Comparison of ENCODE assay signal across 14 mouse cellular contexts in the genomic region with DNA sequence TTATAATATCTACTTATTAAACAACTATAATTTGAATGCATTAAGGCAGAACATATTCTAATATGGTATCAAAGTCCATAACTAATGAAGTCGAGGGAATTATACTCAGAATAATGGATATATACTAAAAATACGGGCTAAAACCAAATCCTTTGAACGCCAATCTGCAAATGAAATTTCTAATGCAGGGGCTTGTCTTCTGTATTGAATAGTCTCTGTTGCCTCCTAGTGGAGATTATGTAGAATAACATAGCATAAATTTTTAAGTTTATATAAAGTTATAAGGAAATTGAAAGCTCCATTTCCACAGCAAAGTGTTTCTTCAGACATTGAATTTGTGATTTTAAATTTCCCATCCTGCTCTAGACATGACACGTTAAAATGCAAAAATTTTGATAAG.
DNase-seq lines count a peak whose midpoint lies in the region; ATAC-seq and TF ChIP-seq lines count a peak whose summit lies in the region.
"Had no signal": no experiment of that assay in that cellular context is flagged by ENCODE, and none has a peak within 500 bp of the region (broad histone marks: within the 10 kb centered on the region; RNA-seq: fewer than 3 reads in every experiment).

No protein-coding gene starts in this region.

- H3K27me3 ChIP-seq in hindbrain, postnatal 0 days (ENCODE audit: insufficient read depth, low read length): no peaks in the 10 kb centered on the region
- no peaks in the 10 kb centered on the region for H3K27me3 ChIP-seq in hindbrain, embryonic 13.5 days
- no peaks in the 10 kb centered on the region for H3K27me3 ChIP-seq in stomach, postnatal 0 days (ENCODE audit: control insufficient read depth, insufficient read depth, low read length)
- H3K27me3 ChIP-seq: heart, embryonic 12.5 days had no signal

- 16% methylated on average over 4 of the region's 4 CpGs for WGBS in hindbrain, postnatal 0 days
- WGBS in hindbrain, embryonic 13.5 days: 33% methylated on average over 4 of the region's 4 CpGs
- WGBS in stomach, postnatal 0 days: 12% methylated on average over 4 of the region's 4 CpGs

- peak; percentile 68 for TF ChIP-seq CTCF in hindbrain, postnatal 0 days (IDR thresholded peaks at IDR 0.05; ENCODE audit: low read depth)
- TF ChIP-seq CTCF in stomach, postnatal 0 days (IDR thresholded peaks at IDR 0.05; ENCODE audit: low read depth): peak; percentile 76

- H3K27ac ChIP-seq in hindbrain, postnatal 0 days: no peak overlapping the region
- no peak overlapping the region for H3K27ac ChIP-seq in hindbrain, embryonic 13.5 days
- no peak overlapping the region for H3K27ac ChIP-seq in stomach, postnatal 0 days (replicated peaks)

- H3K4me2 ChIP-seq in hindbrain, postnatal 0 days (ENCODE audit: low read depth, low read length): no peak overlapping the region
- H3K4me2 ChIP-seq in hindbrain, embryonic 13.5 days: no peak overlapping the region
- no peak overlapping the region for H3K4me2 ChIP-seq in stomach, postnatal 0 days (replicated peaks; ENCODE audit: low read depth)
- H3K4me2 ChIP-seq: heart, embryonic 12.5 days had no signal

- H3K9ac ChIP-seq in hindbrain, postnatal 0 days (replicated peaks; ENCODE audit: low read length): no peak overlapping the region
- H3K9ac ChIP-seq in hindbrain, embryonic 13.5 days: no peak overlapping the region
- H3K9ac ChIP-seq in stomach, postnatal 0 days (ENCODE audit: low read length): no peak overlapping the region
- H3K9ac ChIP-seq: heart, embryonic 12.5 days had no signal

- H3K4me3 ChIP-seq in hindbrain, postnatal 0 days (ENCODE audit: low read length): no peak overlapping the region
- H3K4me3 ChIP-seq in hindbrain, embryonic 13.5 days: no peak overlapping the region
- no peak overlapping the region for H3K4me3 ChIP-seq in stomach, postnatal 0 days (ENCODE audit: low read depth, low read length)
- H3K4me3 ChIP-seq: heart, embryonic 12.5 days; megakaryocyte, embryonic 14.5 days had no signal

- peak; percentile 61 for DNase-seq in hindbrain, postnatal 0 days (ENCODE audit: low spot score)
- DNase-seq in thymus, postnatal 0 days (ENCODE audit: low spot score): peak; percentile 18
- no peak for DNase-seq in thymus, adult 18-20 months
- DNase-seq in stomach, postnatal 0 days (ENCODE audit: low spot score): no peak
- DNase-seq in spleen, postnatal 14 days (ENCODE audit: low spot score in 2 of 2): no peak
- no peak for DNase-seq in adrenal gland, adult 8-10 months
- DNase-seq: cerebellum, adult 8-10 months; liver; thymus, postnatal 25 days had no signal

- no peak for TF ChIP-seq EP300 in stomach, postnatal 0 days (optimal IDR thresholded peaks at IDR 0.05)

- no peak for ATAC-seq in hindbrain, postnatal 0 days
- ATAC-seq in hindbrain, embryonic 13.5 days (ENCODE audit: low FRiP score): no peak
- peak; percentile 71; the same call in 1 of the 2 replicates for ATAC-seq in common myeloid progenitor, adult 5-6 weeks (replicated peaks; ENCODE audit: low read depth, poor library complexity, severe bottlenecking)
- no peak for ATAC-seq in stomach, postnatal 0 days (ENCODE audit: low FRiP score, low TSS enrichment)
- ATAC-seq: intestine, embryonic 16.5 days had no signal

- no peaks in the 10 kb centered on the region for H3K36me3 ChIP-seq in hindbrain, postnatal 0 days (ENCODE audit: insufficient read depth, low read length)
- H3K36me3 ChIP-seq in hindbrain, embryonic 13.5 days: no peaks in the 10 kb centered on the region
- no peaks in the 10 kb centered on the region for H3K36me3 ChIP-seq in stomach, postnatal 0 days (ENCODE audit: control insufficient read depth, insufficient read depth, low read length)

- H3K9me3 ChIP-seq in hindbrain, postnatal 0 days (ENCODE audit: low read length): no peaks in the 10 kb centered on the region
- H3K9me3 ChIP-seq in hindbrain, embryonic 13.5 days: no peaks in the 10 kb centered on the region
- H3K9me3 ChIP-seq in stomach, postnatal 0 days (ENCODE audit: control insufficient read depth, low read length): no peaks in the 10 kb centered on the region
- H3K9me3 ChIP-seq: heart, embryonic 12.5 days; megakaryocyte, embryonic 14.5 days had no signal

- H3K4me1 ChIP-seq in hindbrain, postnatal 0 days (ENCODE audit: insufficient read depth, low read length): no peaks in the 10 kb centered on the region
- no peaks in the 10 kb centered on the region for H3K4me1 ChIP-seq in hindbrain, embryonic 13.5 days (replicated peaks)
- no peaks in the 10 kb centered on the region for H3K4me1 ChIP-seq in stomach, postnatal 0 days (replicated peaks; ENCODE audit: control insufficient read depth, insufficient read depth)
- H3K4me1 ChIP-seq: heart, embryonic 12.5 days had no signal

Comparison
In these comparisons a context has a peak if more than half of its experiments do, and no peak if none do; other contexts are left out.
1. DNase-seq: peak in hindbrain, postnatal 0 days (single experiment) and thymus, postnatal 0 days (single experiment); none in thymus, adult 18-20 months (0 of 2), stomach, postnatal 0 days (single experiment), spleen, postnatal 14 days (0 of 2) and adrenal gland, adult 8-10 months (single experiment).